Mouse (Mus musculus): ENCODE measurements around the gene Plekhg1. TPM values are rescaled to one million over a fixed set of nuclear protein-coding genes. Genes with fewer than 3 reads are reported as not detected.

The Plekhg1 gene
- total and polyA plus RNA-seq, 3 experiments, result 3.6 to 11.0 (median 7.6) TPM

DNA sequence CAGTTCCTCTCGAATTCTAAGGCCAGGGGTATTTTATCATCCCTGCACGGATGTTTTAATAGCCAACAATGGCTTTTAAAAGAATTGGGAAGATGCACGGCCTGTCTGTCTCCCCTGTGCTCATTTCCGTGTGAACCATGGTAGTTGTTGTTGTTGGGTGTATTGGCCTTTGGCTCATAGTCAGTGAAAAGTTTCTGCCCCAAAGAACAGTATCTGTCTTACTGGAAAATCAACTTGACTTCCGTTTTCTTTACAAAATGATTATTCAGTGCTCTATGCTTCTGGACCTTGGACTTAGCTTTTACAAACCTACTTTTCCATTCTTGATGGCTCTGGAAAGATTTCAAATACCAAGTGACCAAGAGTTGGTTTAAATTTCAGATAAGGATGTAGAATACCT is 104.3 kb downstream of the Plekhg1 start:
- Histone ChIP-seq H3K27me3 (ENCODE audit: control insufficient read depth, insufficient read depth, low read length) (no peaks in the 10 kb centered on the region), H3K9ac (ENCODE audit: low read depth, low read length) (no peak overlapping the region), H3K4me1 (ENCODE audit: control insufficient read depth, insufficient read depth, low read length) (peaks cover 1% of the 10 kb centered on the region), H3K79me2 (replicated peaks; ENCODE audit: control insufficient read depth, insufficient read depth, low read length) (peaks cover 1% of the 10 kb centered on the region; the same call in 1 of the 2 replicates), H3K4me3 (no peak overlapping the region), H3K36me3 (ENCODE audit: control insufficient read depth, insufficient read depth, low read length) (peaks cover 2% of the 10 kb centered on the region), H3K27ac (no peak overlapping the region)
- DNase-seq, result no peak
- intact Hi-C loops (cut with DNase I), result loop anchor here (5.0 kb wide), 1 partner anchor 37 kb away; no protein-coding TSS in a partner anchor
- 64% methylated on average over 5 of the region's 5 CpGs for WGBS
- TF ChIP-seq EP300 (IDR thresholded peaks at IDR 0.05; ENCODE audit: insufficient read depth, low read depth, low read length), result no peak
- TF ChIP-seq CTCF (IDR thresholded peaks at IDR 0.05), result no peak
- no peak for TF ChIP-seq POLR2A (IDR thresholded peaks at IDR 0.05; ENCODE audit: insufficient read depth, low read depth, low read length)

GRCm38 (mm10) chr10:3847021-3847420 is 106.9 kb downstream of the Plekhg1 start:
- WGBS, result 46% methylated on average over 2 of the region's 2 CpGs
- TF ChIP-seq POLR2A (IDR thresholded peaks at IDR 0.05; ENCODE audit: insufficient read depth, low read depth, low read length), result no peak
- no peak for TF ChIP-seq EP300 (IDR thresholded peaks at IDR 0.05; ENCODE audit: insufficient read depth, low read depth, low read length)
- TF ChIP-seq CTCF (IDR thresholded peaks at IDR 0.05), result no peak
- intact Hi-C loops (cut with DNase I), result no loop called here
- no peak overlapping the region for H3K4me3 ChIP-seq
- peaks cover 1% of the 10 kb centered on the region for H3K4me1 ChIP-seq (ENCODE audit: control insufficient read depth, insufficient read depth, low read length)
- H3K27ac ChIP-seq, result no peak overlapping the region
- no peak for DNase-seq
- H3K9ac ChIP-seq (ENCODE audit: low read depth, low read length), result no peak overlapping the region
- no peaks in the 10 kb centered on the region for H3K27me3 ChIP-seq (ENCODE audit: control insufficient read depth, insufficient read depth, low read length)
- H3K79me2 ChIP-seq (replicated peaks; ENCODE audit: control insufficient read depth, insufficient read depth, low read length), result peaks cover 1% of the 10 kb centered on the region; the same call in 1 of the 2 replicates
- H3K36me3 ChIP-seq (ENCODE audit: control insufficient read depth, insufficient read depth, low read length), result peaks cover 6% of the 10 kb centered on the region

GRCm38 (mm10) chr10:3851461-3851860 is 111.3 kb downstream of the Plekhg1 start:
- H3K27me3 ChIP-seq (ENCODE audit: control insufficient read depth, insufficient read depth, low read length), result no peaks in the 10 kb centered on the region
- H3K36me3 ChIP-seq (ENCODE audit: control insufficient read depth, insufficient read depth, low read length), result peaks cover 4% of the 10 kb centered on the region
- no peak for TF ChIP-seq EP300 (IDR thresholded peaks at IDR 0.05; ENCODE audit: insufficient read depth, low read depth, low read length)
- no peak for TF ChIP-seq CTCF (IDR thresholded peaks at IDR 0.05)
- no peak for TF ChIP-seq POLR2A (IDR thresholded peaks at IDR 0.05; ENCODE audit: insufficient read depth, low read depth, low read length)
- intact Hi-C loops (cut with DNase I), result no loop called here
- WGBS, result 38% methylated on average over 2 of the region's 2 CpGs
- no peak overlapping the region for H3K27ac ChIP-seq
- no peaks in the 10 kb centered on the region; the same call in none of the 2 replicates for H3K4me1 ChIP-seq (ENCODE audit: control insufficient read depth, insufficient read depth, low read length)
- H3K4me3 ChIP-seq, result no peak overlapping the region
- H3K79me2 ChIP-seq (replicated peaks; ENCODE audit: control insufficient read depth, insufficient read depth, low read length), result peaks cover 1% of the 10 kb centered on the region; the same call in 1 of the 2 replicates
- DNase-seq, result no peak
- no peak overlapping the region for H3K9ac ChIP-seq (ENCODE audit: low read depth, low read length)

DNA sequence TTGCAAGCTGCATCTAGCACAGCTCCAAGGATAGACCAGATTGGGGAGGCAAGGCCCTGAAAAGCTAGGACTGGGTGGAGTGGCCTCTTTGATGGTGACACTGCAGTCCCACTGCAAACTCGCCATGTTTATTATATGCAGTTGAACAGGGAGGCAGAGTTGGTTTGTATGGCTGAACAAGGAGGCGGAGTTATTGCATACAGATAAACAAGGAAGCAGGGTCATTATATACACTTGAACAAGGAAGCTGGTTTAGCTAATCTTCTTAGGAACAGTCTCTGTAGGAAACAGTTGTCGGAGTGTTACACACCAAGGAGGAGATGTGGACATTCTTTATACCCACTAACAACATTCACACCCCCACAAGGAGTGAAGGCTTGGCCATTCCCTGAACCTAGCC is 112.6 kb downstream of the Plekhg1 start:
- no peak for TF ChIP-seq CTCF (IDR thresholded peaks at IDR 0.05)
- TF ChIP-seq POLR2A (IDR thresholded peaks at IDR 0.05; ENCODE audit: insufficient read depth, low read depth, low read length), result no peak
- no peak for TF ChIP-seq EP300 (IDR thresholded peaks at IDR 0.05; ENCODE audit: insufficient read depth, low read depth, low read length)
- WGBS, result 85% methylated on average over 3 of the region's 3 CpGs
- intact Hi-C loops (cut with DNase I), result no loop called here
- Histone ChIP-seq H3K4me1 (ENCODE audit: control insufficient read depth, insufficient read depth, low read length) (no peaks in the 10 kb centered on the region; the same call in none of the 2 replicates), H3K79me2 (replicated peaks; ENCODE audit: control insufficient read depth, insufficient read depth, low read length) (no peaks in the 10 kb centered on the region; the same call in 1 of the 2 replicates), H3K9ac (ENCODE audit: low read depth, low read length) (no peak overlapping the region), H3K36me3 (ENCODE audit: control insufficient read depth, insufficient read depth, low read length) (peaks cover 4% of the 10 kb centered on the region), H3K4me3 (no peak overlapping the region), H3K27ac (no peak overlapping the region), H3K27me3 (ENCODE audit: control insufficient read depth, insufficient read depth, low read length) (no peaks in the 10 kb centered on the region)
- DNase-seq, result no peak

DNA sequence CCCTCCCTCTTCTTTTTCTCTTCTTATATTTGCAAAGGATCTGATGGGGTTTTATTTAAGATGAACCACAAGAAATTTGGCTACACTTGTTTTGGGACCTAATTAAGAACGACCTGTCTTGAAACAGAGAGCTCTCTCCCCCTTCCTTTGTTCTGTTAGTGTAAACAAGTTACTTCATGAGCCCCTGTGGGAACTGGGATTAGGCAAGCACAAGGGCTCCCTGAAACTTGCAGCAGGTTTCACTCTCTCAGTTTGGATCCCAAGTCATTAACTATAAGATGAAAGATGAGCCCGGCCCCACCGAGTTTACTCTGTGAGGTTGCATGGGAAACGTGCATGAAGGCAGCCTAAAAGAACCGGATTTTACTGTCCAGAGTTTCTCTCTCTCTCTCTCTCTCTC is 117.7 kb downstream of the Plekhg1 start:
- no peak for TF ChIP-seq CTCF (IDR thresholded peaks at IDR 0.05)
- TF ChIP-seq EP300 (IDR thresholded peaks at IDR 0.05; ENCODE audit: insufficient read depth, low read depth, low read length), result no peak
- TF ChIP-seq POLR2A (IDR thresholded peaks at IDR 0.05; ENCODE audit: insufficient read depth, low read depth, low read length), result no peak
- H3K4me3 ChIP-seq, result no peak overlapping the region
- H3K79me2 ChIP-seq (replicated peaks; ENCODE audit: control insufficient read depth, insufficient read depth, low read length), result no peaks in the 10 kb centered on the region
- peaks cover 5% of the 10 kb centered on the region for H3K4me1 ChIP-seq (ENCODE audit: control insufficient read depth, insufficient read depth, low read length)
- DNase-seq, result no peak
- no peaks in the 10 kb centered on the region for H3K27me3 ChIP-seq (ENCODE audit: control insufficient read depth, insufficient read depth, low read length)
- H3K27ac ChIP-seq, result no peak overlapping the region
- intact Hi-C loops (cut with DNase I), result no loop called here
- H3K36me3 ChIP-seq (ENCODE audit: control insufficient read depth, insufficient read depth, low read length), result no peaks in the 10 kb centered on the region; the same call in none of the 2 replicates
- no peak overlapping the region for H3K9ac ChIP-seq (ENCODE audit: low read depth, low read length)
- 51% methylated on average over 5 of the region's 5 CpGs for WGBS

- Histone ChIP-seq H3K4me1 (ENCODE audit: control insufficient read depth, insufficient read depth, low read length) (peaks cover 8% of the 10 kb centered on the region), H3K27ac (no peak overlapping the region), H3K4me3 (no peak overlapping the region), H3K79me2 (replicated peaks; ENCODE audit: control insufficient read depth, insufficient read depth, low read length) (no peaks in the 10 kb centered on the region), H3K27me3 (ENCODE audit: control insufficient read depth, insufficient read depth, low read length) (no peaks in the 10 kb centered on the region), H3K36me3 (ENCODE audit: control insufficient read depth, insufficient read depth, low read length) (peaks cover 2% of the 10 kb centered on the region), H3K9ac (ENCODE audit: low read depth, low read length) (no peak overlapping the region)
- WGBS, result 87% methylated on average over 4 of the region's 4 CpGs
- DNase-seq, result no peak
- intact Hi-C loops (cut with DNase I), result no loop called here
- TF ChIP-seq POLR2A (IDR thresholded peaks at IDR 0.05; ENCODE audit: insufficient read depth, low read depth, low read length) (no peak), CTCF (IDR thresholded peaks at IDR 0.05) (no peak), EP300 (IDR thresholded peaks at IDR 0.05; ENCODE audit: insufficient read depth, low read depth, low read length) (no peak)
Observed at GRCm38 (mm10) chr10:3858437-3858836, 118.3 kb downstream of the Plekhg1 start.
